Mouse (Mus musculus): ENCODE results near the gene Best1. TPM values are rescaled to one million over a fixed set of nuclear protein-coding genes. Genes with fewer than 3 reads are reported as not detected.

Best1 gene
- polyA plus RNA-seq, 1 experiment = 1.2 TPM

- TF ChIP-seq CTCF (IDR thresholded peaks at IDR 0.05; ENCODE audit: borderline replicate concordance, extremely low read depth, insufficient read depth, insufficient read length) (peak; percentile 14; the same call in 1 of the 2 replicates), POLR2A (IDR thresholded peaks at IDR 0.05; ENCODE audit: borderline replicate concordance, extremely low read depth, insufficient read depth, insufficient read length, poor library complexity, severe bottlenecking) (no peak)
- no peak for DNase-seq (ENCODE audit: low read depth)
These were observed 38.2 kb upstream of the Best1 start for GRCm38 (mm10) chr19:10039615-10040014.

- TF ChIP-seq CTCF (IDR thresholded peaks at IDR 0.05; ENCODE audit: borderline replicate concordance, extremely low read depth, insufficient read depth, insufficient read length) (no peak), POLR2A (IDR thresholded peaks at IDR 0.05; ENCODE audit: borderline replicate concordance, extremely low read depth, insufficient read depth, insufficient read length, poor library complexity, severe bottlenecking) (no peak)
- peak; percentile 64 for DNase-seq (ENCODE audit: low read depth)
These were observed 37.5 kb upstream of the Best1 start for GRCm38 (mm10) chr19:10038910-10039309.

- no peak for DNase-seq (ENCODE audit: low read depth)
- TF ChIP-seq CTCF (IDR thresholded peaks at IDR 0.05; ENCODE audit: borderline replicate concordance, extremely low read depth, insufficient read depth, insufficient read length) (no peak), POLR2A (IDR thresholded peaks at IDR 0.05; ENCODE audit: borderline replicate concordance, extremely low read depth, insufficient read depth, insufficient read length, poor library complexity, severe bottlenecking) (no peak)
These were observed 36.9 kb upstream of the Best1 start for GRCm38 (mm10) chr19:10038364-10038763.

GRCm38 (mm10) chr19:10037534-10037933, 36.1 kb upstream of the Best1 start:
- no peak for DNase-seq (ENCODE audit: low read depth)
- TF ChIP-seq POLR2A (IDR thresholded peaks at IDR 0.05; ENCODE audit: borderline replicate concordance, extremely low read depth, insufficient read depth, insufficient read length, poor library complexity, severe bottlenecking) = no peak
- no peak for TF ChIP-seq CTCF (IDR thresholded peaks at IDR 0.05; ENCODE audit: borderline replicate concordance, extremely low read depth, insufficient read depth, insufficient read length)

GRCm38 (mm10) chr19:10034785-10035447, 33.5 kb upstream of the Best1 start:
- TF ChIP-seq POLR2A (IDR thresholded peaks at IDR 0.05; ENCODE audit: borderline replicate concordance, extremely low read depth, insufficient read depth, insufficient read length, poor library complexity, severe bottlenecking) (no peak), CTCF (IDR thresholded peaks at IDR 0.05; ENCODE audit: borderline replicate concordance, extremely low read depth, insufficient read depth, insufficient read length) (peak; percentile 87)
- DNase-seq (ENCODE audit: low read depth) = peak; percentile 80

- no peak for DNase-seq (ENCODE audit: low read depth)
- TF ChIP-seq CTCF (IDR thresholded peaks at IDR 0.05; ENCODE audit: borderline replicate concordance, extremely low read depth, insufficient read depth, insufficient read length) (no peak), POLR2A (IDR thresholded peaks at IDR 0.05; ENCODE audit: borderline replicate concordance, extremely low read depth, insufficient read depth, insufficient read length, poor library complexity, severe bottlenecking) (no peak)
These were observed 32.9 kb upstream of the Best1 start for GRCm38 (mm10) chr19:10034356-10034755.

- TF ChIP-seq POLR2A (IDR thresholded peaks at IDR 0.05; ENCODE audit: borderline replicate concordance, extremely low read depth, insufficient read depth, insufficient read length, poor library complexity, severe bottlenecking) = no peak
- TF ChIP-seq CTCF (IDR thresholded peaks at IDR 0.05; ENCODE audit: borderline replicate concordance, extremely low read depth, insufficient read depth, insufficient read length) = peak; percentile 90
- DNase-seq (ENCODE audit: low read depth) = peak; percentile 79
These were observed 32.0 kb upstream of the Best1 start for GRCm38 (mm10) chr19:10033211-10033973.

- TF ChIP-seq CTCF (IDR thresholded peaks at IDR 0.05; ENCODE audit: borderline replicate concordance, extremely low read depth, insufficient read depth, insufficient read length) (no peak), POLR2A (IDR thresholded peaks at IDR 0.05; ENCODE audit: borderline replicate concordance, extremely low read depth, insufficient read depth, insufficient read length, poor library complexity, severe bottlenecking) (no peak)
- DNase-seq (ENCODE audit: low read depth) = no peak
These were observed 28.3 kb upstream of the Best1 start for GRCm38 (mm10) chr19:10029746-10030145.

GRCm38 (mm10) chr19:10025169-10025875, 23.9 kb upstream of the Best1 start:
- peak; percentile 75 for DNase-seq (ENCODE audit: low read depth)
- TF ChIP-seq POLR2A (IDR thresholded peaks at IDR 0.05; ENCODE audit: borderline replicate concordance, extremely low read depth, insufficient read depth, insufficient read length, poor library complexity, severe bottlenecking) = no peak
- TF ChIP-seq CTCF (IDR thresholded peaks at IDR 0.05; ENCODE audit: borderline replicate concordance, extremely low read depth, insufficient read depth, insufficient read length) = no peak

- no peak for DNase-seq (ENCODE audit: low read depth)
- TF ChIP-seq CTCF (IDR thresholded peaks at IDR 0.05; ENCODE audit: borderline replicate concordance, extremely low read depth, insufficient read depth, insufficient read length) = no peak
- TF ChIP-seq POLR2A (IDR thresholded peaks at IDR 0.05; ENCODE audit: borderline replicate concordance, extremely low read depth, insufficient read depth, insufficient read length, poor library complexity, severe bottlenecking) = no peak
These were observed 21.9 kb upstream of the Best1 start for GRCm38 (mm10) chr19:10023304-10023758.
